Mouse (Mus musculus): Measurements from ENCODE around the gene Fbxo44. TPM values are rescaled to one million over a fixed set of nuclear protein-coding genes. Genes with fewer than 3 reads are reported as not detected.

Fbxo44 gene
- polyA plus RNA-seq, 1 experiment from 2014 or later, result 114 TPM

DNA sequence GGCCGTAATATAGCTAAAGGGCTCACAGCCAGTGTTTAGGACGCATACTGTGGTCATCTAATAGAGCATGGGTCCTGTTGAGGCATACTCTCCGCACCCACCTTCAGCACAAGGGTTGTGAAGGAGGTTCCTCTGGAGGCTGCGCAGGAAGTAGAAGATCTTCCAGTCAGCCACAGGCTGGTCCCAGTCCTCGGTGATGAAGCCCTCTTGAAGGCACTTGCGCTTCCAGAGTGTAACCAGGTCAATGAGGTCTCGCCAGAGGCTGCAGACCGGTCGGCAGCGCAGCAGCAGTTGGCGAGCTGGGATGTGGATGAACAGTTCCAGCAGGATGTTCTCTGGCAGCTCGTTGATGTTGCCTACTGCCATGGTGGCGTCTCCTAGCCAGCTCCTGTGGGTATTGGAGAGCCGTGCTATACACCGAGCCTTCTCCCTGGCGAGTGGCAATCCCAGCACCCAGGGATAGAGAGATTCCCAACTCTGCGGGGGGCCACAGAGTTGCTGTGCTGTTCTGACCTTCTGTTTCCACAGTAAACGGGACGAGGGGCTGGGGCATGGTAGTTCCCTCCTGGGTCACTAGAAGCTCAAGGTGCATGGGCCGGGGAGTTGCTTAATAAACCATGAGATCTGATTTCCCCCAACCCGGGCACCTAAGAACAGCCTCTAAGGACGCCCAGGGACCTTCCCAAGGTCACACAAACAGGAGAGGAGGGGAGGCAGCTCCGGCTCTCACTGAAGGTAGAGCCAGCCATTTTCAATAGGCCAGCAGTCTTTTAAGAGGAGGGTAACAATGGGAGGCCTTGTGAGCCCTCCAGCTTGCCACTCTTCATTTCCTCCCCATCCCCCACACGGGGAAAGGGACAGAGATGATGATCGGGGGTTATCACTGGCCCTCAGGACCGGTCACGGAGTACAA lies 1.6 kb downstream of the Fbxo44 start:
- peaks cover 24% of the 10 kb centered on the region for H3K36me3 ChIP-seq (ENCODE audit: control insufficient read depth, insufficient read depth, low read length)
- peak overlapping the region; percentile 84 for H3K27ac ChIP-seq (ENCODE audit: low read depth, low read length)
- ATAC-seq, result no peak
- peaks cover 19% of the 10 kb centered on the region for H3K27me3 ChIP-seq (replicated peaks; ENCODE audit: control insufficient read depth, insufficient read depth, low read length)
- H3K9ac ChIP-seq (ENCODE audit: low read depth, low read length), result peak overlapping the region; percentile 79
- 18% methylated on average over 27 of the region's 27 CpGs for WGBS
- peak overlapping the region; percentile 95 for H3K4me2 ChIP-seq (ENCODE audit: low read length)
- H3K9me3 ChIP-seq (ENCODE audit: control insufficient read depth, low read length), result no peaks in the 10 kb centered on the region
- peaks cover 18% of the 10 kb centered on the region for H3K4me1 ChIP-seq (ENCODE audit: control insufficient read depth, insufficient read depth, low read depth, low read length)
- H3K4me3 ChIP-seq (ENCODE audit: low read length), result peak overlapping the region; percentile 62

DNA sequence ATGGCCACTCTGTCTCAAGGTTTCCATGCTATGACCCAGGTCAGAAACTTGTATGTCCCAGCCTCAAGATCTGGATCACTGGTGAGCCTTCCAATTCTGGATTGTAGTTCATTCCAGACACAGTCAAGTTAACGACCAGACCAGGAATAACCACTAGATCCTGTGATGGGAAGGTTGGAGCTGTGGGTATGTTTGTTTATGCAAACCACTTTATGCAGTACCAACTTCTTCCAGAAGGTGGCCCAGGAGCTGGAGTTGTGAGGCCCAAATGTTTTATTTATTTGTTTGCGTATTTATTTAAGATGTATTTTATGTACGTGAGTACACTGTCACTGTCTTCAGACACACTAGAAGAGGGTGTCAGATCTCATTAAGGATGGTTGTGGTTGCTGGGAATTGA lies 5.3 kb downstream of the Fbxo44 start:
- ATAC-seq, result no peak
- Histone ChIP-seq H3K4me3 (ENCODE audit: low read length) (no peak overlapping the region), H3K27ac (ENCODE audit: low read depth, low read length) (no peak overlapping the region), H3K27me3 (replicated peaks; ENCODE audit: control insufficient read depth, insufficient read depth, low read length) (no peaks in the 10 kb centered on the region), H3K36me3 (ENCODE audit: control insufficient read depth, insufficient read depth, low read length) (peaks cover 30% of the 10 kb centered on the region), H3K4me2 (ENCODE audit: low read length) (no peak overlapping the region), H3K9ac (ENCODE audit: low read depth, low read length) (no peak overlapping the region), H3K4me1 (ENCODE audit: control insufficient read depth, insufficient read depth, low read depth, low read length) (peaks cover 12% of the 10 kb centered on the region), H3K9me3 (ENCODE audit: control insufficient read depth, low read length) (no peaks in the 10 kb centered on the region)
- WGBS, result 50% methylated on average over 3 of the region's 3 CpGs

DNA sequence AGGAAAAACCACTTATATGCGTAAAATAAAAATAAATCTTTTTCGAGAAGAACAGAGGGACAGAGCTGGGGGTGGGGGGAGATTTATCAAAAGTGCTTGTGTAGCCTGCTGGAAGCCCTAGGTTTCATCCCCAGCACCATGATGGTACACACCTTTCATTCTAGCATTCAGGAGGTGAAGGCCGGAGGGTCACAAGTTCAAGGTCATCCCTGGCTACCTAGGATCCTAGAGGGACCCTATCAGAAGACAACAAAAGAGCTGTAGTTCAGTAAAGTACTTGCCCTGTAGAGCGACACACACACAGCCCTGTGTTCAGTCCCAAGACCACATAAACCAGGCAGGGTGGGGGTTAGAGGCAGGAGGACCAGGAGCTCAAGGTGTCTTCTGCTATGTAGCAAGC lies 6.3 kb downstream of the Fbxo44 start:
- Histone ChIP-seq H3K9me3 (ENCODE audit: control insufficient read depth, low read length) (no peaks in the 10 kb centered on the region), H3K4me2 (ENCODE audit: low read length) (no peak overlapping the region), H3K27ac (ENCODE audit: low read depth, low read length) (no peak overlapping the region), H3K36me3 (ENCODE audit: control insufficient read depth, insufficient read depth, low read length) (peaks cover 30% of the 10 kb centered on the region), H3K4me1 (ENCODE audit: control insufficient read depth, insufficient read depth, low read depth, low read length) (peaks cover 12% of the 10 kb centered on the region), H3K4me3 (ENCODE audit: low read length) (no peak overlapping the region), H3K9ac (ENCODE audit: low read depth, low read length) (no peak overlapping the region), H3K27me3 (replicated peaks; ENCODE audit: control insufficient read depth, insufficient read depth, low read length) (no peaks in the 10 kb centered on the region)
- no peak for ATAC-seq
- WGBS, result 96% methylated on average over 4 of the region's 4 CpGs

DNA sequence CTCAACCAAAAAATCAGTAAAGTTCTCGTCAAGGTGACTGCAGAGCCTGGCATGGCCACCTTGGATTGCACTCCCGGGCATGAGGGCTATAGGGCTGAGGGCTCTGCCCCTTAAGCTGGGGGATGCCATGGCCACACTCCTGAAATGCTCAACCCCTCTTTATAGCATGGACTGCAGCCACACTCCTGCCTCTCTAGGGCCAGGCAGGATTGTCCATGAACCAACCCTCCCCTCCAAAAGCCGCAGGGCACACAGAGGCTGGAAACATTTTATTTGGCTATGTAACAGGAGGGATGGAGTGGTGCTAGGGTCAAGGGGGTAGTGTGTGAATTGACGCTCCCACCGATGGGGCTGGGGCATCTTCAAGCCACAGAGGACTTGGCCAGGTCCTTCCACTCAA lies 7.7 kb downstream of the Fbxo44 start:
- no peaks in the 10 kb centered on the region for H3K27me3 ChIP-seq (replicated peaks; ENCODE audit: control insufficient read depth, insufficient read depth, low read length)
- 84% methylated on average over 5 of the region's 5 CpGs for WGBS
- H3K4me2 ChIP-seq (ENCODE audit: low read length), result no peak overlapping the region
- peaks cover 30% of the 10 kb centered on the region for H3K36me3 ChIP-seq (ENCODE audit: control insufficient read depth, insufficient read depth, low read length)
- H3K9ac ChIP-seq (ENCODE audit: low read depth, low read length), result no peak overlapping the region; the same call in 1 of the 2 replicates
- ATAC-seq, result no peak
- H3K4me3 ChIP-seq (ENCODE audit: low read length), result no peak overlapping the region
- peaks cover 4% of the 10 kb centered on the region for H3K4me1 ChIP-seq (ENCODE audit: control insufficient read depth, insufficient read depth, low read depth, low read length)
- no peak overlapping the region for H3K27ac ChIP-seq (ENCODE audit: low read depth, low read length)
- no peaks in the 10 kb centered on the region for H3K9me3 ChIP-seq (ENCODE audit: control insufficient read depth, low read length)

DNA sequence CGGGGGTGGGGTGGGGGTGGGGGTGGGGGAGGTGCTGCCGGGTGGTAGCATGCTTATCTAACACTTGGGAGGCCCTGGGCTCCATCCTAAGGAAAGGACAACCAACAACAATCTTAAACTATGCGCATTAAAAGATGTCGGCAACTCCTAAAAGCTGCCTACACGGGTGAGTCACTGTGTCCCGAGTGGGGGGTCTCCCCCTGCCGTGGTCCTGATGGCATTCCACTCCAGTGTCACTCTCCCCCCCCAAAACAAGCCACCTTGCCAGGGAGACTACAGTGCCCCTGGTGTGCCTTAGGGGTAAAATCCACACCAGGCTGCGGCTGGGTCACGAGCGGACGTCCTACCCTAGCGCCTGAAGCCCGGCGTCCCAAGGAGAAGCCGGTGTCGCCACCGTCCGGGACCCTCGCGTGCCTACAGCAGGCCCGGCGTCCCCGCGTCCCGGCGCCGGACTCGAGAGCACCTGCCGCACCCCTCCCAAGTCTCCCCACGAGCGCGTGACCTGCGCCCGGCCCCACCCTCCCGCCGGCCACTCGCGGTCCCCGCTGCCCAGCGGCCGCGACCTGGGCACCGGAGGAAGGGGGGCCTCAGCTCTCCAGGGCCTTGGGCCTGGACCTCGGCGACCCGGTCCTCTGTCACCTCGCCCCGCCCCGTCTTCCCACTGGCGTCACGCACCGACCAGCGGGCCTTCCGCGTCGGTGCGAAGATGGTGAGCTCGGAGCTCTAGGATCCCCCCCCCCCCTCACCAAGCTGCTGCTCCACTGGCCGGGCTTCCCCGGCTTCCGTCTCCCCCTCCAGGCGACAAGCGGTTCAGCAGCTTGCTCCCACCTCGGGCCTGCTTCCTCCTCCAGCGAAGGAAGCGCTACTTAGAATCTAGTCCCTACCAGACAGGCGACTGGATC lies 8.8 kb downstream of the Fbxo44 start, which contains the start of gene Fbxo6:
Gene Fbxo6 (minus strand): TSS at position 874 of the 902 bp plus-strand sequence.
- peak within 1 kb of the TSS; percentile 83 for H3K9ac ChIP-seq (ENCODE audit: low read depth, low read length)
- 1% methylated on average over 37 of the region's 67 CpGs for WGBS
- peak within 1 kb of the TSS; percentile 59 for H3K4me3 ChIP-seq (ENCODE audit: low read length)
- H3K27me3 ChIP-seq (replicated peaks; ENCODE audit: control insufficient read depth, insufficient read depth, low read length), result no peaks in the 10 kb centered on the region
- peaks cover 4% of the 10 kb centered on the region for H3K4me1 ChIP-seq (ENCODE audit: control insufficient read depth, insufficient read depth, low read depth, low read length)
- no peaks in the 10 kb centered on the region for H3K9me3 ChIP-seq (ENCODE audit: control insufficient read depth, low read length)
- H3K27ac ChIP-seq (ENCODE audit: low read depth, low read length), result peak within 1 kb of the TSS; percentile 94
- ATAC-seq, result peak; percentile 92
- peaks cover 27% of the 10 kb centered on the region for H3K36me3 ChIP-seq (ENCODE audit: control insufficient read depth, insufficient read depth, low read length)
- H3K4me2 ChIP-seq (ENCODE audit: low read length), result peak within 1 kb of the TSS; percentile 96

DNA sequence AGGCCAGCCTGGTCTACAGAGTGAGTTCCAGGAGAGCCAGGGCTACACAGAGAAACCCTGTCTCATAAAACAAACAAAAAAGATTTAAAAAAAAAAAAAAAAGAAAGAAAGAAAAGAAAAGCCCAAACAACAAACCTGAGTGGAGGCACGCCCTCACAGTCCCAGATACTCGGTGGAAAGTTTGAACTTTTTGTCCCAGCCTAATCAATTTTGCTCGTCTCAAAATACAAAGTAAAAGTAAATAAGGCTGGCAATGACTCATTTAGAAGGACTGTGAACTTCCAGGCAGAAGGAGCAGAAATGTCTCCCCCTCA lies 9.4 kb downstream of the Fbxo44 start:
- Histone ChIP-seq H3K36me3 (ENCODE audit: control insufficient read depth, insufficient read depth, low read length) (peaks cover 25% of the 10 kb centered on the region), H3K4me3 (ENCODE audit: low read length) (peak overlapping the region; percentile 59), H3K4me1 (ENCODE audit: control insufficient read depth, insufficient read depth, low read depth, low read length) (peaks cover 4% of the 10 kb centered on the region), H3K27ac (ENCODE audit: low read depth, low read length) (peak overlapping the region; percentile 94), H3K4me2 (ENCODE audit: low read length) (peak overlapping the region; percentile 96), H3K9me3 (ENCODE audit: control insufficient read depth, low read length) (no peaks in the 10 kb centered on the region), H3K27me3 (replicated peaks; ENCODE audit: control insufficient read depth, insufficient read depth, low read length) (no peaks in the 10 kb centered on the region), H3K9ac (ENCODE audit: low read depth, low read length) (peak overlapping the region; percentile 83)
- 39% methylated on average over 3 of the region's 3 CpGs for WGBS
- no peak for ATAC-seq

DNA sequence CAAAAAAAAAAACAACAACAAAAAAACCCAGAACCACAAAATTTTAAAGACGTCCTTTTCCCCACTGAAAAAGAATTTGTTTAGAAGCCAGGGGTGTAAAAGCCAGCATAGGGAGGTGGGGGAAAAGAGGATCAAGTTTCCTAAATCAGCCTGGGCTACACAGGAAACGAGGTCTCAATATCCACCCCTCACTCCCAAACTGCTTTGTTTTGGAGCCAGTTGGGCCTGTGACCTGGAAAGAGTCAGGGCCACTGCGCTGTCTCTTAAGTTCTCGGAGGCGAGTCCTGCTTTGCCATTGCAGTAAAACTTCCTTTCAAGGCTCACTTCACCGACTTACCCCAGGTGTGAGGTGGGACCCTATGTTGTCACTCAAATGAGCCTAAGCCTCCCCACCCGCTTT lies 10.0 kb downstream of the Fbxo44 start:
- no peak for ATAC-seq
- Histone ChIP-seq H3K4me1 (ENCODE audit: control insufficient read depth, insufficient read depth, low read depth, low read length) (peaks cover 4% of the 10 kb centered on the region), H3K36me3 (ENCODE audit: control insufficient read depth, insufficient read depth, low read length) (peaks cover 25% of the 10 kb centered on the region), H3K9ac (ENCODE audit: low read depth, low read length) (no peak overlapping the region), H3K9me3 (ENCODE audit: control insufficient read depth, low read length) (no peaks in the 10 kb centered on the region), H3K27me3 (replicated peaks; ENCODE audit: control insufficient read depth, insufficient read depth, low read length) (no peaks in the 10 kb centered on the region), H3K4me3 (ENCODE audit: low read length) (no peak overlapping the region), H3K4me2 (ENCODE audit: low read length) (no peak overlapping the region), H3K27ac (ENCODE audit: low read depth, low read length) (no peak overlapping the region)
- WGBS, result 71% methylated on average over 7 of the region's 7 CpGs

DNA sequence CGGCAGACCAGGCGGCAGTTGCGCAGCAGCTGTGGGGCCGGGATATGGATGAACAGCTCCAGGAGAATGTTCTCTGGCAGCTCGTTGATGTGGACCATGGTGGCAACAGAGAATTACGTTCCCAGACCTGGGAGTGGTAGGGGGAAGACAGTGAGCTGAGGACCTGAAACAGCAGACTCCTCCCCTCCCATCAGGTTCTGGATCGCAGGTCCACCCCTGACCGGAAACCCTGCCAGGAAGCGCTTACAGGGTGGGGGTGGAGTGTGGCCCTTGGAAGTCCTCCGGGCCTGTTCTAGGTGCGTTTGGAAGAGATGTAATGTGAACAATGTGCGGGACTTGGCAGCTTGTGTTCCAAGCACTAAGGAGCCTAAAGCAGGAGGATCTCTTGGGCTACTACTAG lies 10.7 kb downstream of the Fbxo44 start:
- Histone ChIP-seq H3K36me3 (ENCODE audit: control insufficient read depth, insufficient read depth, low read length) (peaks cover 27% of the 10 kb centered on the region), H3K4me3 (ENCODE audit: low read length) (no peak overlapping the region), H3K9me3 (ENCODE audit: control insufficient read depth, low read length) (no peaks in the 10 kb centered on the region), H3K27me3 (replicated peaks; ENCODE audit: control insufficient read depth, insufficient read depth, low read length) (no peaks in the 10 kb centered on the region), H3K4me2 (ENCODE audit: low read length) (no peak overlapping the region), H3K9ac (ENCODE audit: low read depth, low read length) (no peak overlapping the region), H3K27ac (ENCODE audit: low read depth, low read length) (no peak overlapping the region), H3K4me1 (ENCODE audit: control insufficient read depth, insufficient read depth, low read depth, low read length) (peaks cover 4% of the 10 kb centered on the region)
- WGBS, result 67% methylated on average over 12 of the region's 12 CpGs
- ATAC-seq, result no peak

DNA sequence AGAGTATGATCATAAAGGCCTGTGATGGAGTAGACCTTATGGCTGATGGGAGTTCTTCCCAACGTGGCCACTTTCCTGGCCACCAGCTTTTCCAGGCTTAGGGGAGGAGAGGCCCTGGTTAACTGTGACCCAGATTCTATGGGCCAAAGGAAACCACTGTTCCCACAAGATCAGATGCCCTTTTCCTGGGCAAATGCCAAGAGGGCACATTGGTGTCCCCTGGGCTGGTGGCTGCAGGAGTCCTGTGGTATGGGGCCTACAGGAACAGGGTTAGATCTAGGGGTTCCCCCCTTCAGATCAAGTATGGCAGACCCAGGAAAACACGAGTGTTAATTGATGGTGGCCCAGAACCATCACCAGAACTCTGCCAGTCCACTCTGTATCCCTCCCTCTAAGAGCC lies 12.6 kb downstream of the Fbxo44 start:
- no peak overlapping the region for H3K27ac ChIP-seq (ENCODE audit: low read depth, low read length)
- H3K4me3 ChIP-seq (ENCODE audit: low read length), result no peak overlapping the region
- H3K27me3 ChIP-seq (replicated peaks; ENCODE audit: control insufficient read depth, insufficient read depth, low read length), result no peaks in the 10 kb centered on the region
- peaks cover 16% of the 10 kb centered on the region for H3K36me3 ChIP-seq (ENCODE audit: control insufficient read depth, insufficient read depth, low read length)
- H3K4me2 ChIP-seq (ENCODE audit: low read length), result no peak overlapping the region
- no peaks in the 10 kb centered on the region for H3K9me3 ChIP-seq (ENCODE audit: control insufficient read depth, low read length)
- 85% methylated on average over 2 of the region's 2 CpGs for WGBS
- peaks cover 4% of the 10 kb centered on the region for H3K4me1 ChIP-seq (ENCODE audit: control insufficient read depth, insufficient read depth, low read depth, low read length)
- no peak overlapping the region for H3K9ac ChIP-seq (ENCODE audit: low read depth, low read length)
- ATAC-seq, result no peak

All from hindbrain, embryonic 16.5 days (tissue).